Mouse (Mus musculus) kidney, adult 18-20 months (tissue): ENCODE measurements around the gene Acoxl.
"Not testable (repeated sequence)": the region's sequence is repeated elsewhere in the genome, so short reads cannot be mapped to it uniquely, and the experiment has no call there.

ENCODE experiments used
- DNase-seq: peaks from one replicate; pipeline ENCODE4 v3.0.0; 2021

Gene Acoxl

DNA sequence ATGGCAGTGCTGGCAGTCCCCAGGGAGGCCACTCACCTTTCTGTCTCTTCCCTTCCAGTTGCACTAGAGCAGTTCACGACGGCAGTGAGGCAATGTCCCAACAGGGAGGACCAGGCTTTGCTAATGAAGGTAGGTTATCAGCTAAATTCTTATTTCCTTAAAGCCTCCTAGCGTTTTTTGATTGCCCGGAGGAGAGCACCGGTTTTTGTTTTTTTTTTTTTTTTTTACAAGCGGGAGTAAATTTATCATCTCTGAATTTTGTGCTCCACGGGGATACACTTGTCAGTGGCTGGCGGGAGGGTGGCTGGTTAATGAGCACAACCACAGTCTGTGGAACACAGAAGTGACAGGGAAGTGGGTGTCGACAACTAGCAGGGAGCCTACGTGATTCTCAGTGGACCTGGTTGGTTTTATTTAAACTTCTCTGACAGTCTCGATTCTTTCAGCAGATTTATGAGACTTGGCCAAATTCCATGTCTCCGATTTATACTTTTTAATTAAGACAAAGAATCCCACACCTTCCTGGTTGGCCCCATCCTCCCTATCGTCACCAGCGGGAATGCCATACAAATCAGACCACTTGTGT is 247.7 kb downstream of the Acoxl start:
- no peak for DNase-seq

DNA sequence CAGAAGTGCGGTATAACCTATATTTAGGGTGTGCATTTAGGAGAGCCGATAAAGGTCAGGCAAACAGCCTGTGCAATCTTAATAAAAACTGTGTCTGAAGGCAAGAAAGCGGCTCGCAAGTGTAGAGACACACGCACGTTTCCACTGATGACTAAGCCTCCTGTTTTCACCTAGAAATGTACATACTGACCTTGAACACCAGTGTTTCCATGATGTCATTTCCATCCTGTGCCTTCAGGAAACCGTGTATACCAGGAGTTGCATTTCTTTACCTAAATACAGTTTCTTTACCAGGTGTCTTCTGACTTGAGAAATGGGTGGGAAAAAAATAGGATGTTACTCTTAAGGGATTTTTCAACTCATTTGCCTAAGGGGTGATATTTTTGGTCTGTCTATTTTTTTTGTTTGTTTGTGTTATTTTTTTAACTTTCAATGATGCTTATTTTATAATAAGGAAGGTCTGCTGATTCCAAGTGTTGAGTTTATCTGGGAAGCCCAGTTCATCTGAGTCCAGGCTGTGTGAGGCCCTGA is 248.4 kb downstream of the Acoxl start:
- no peak for DNase-seq

DNA sequence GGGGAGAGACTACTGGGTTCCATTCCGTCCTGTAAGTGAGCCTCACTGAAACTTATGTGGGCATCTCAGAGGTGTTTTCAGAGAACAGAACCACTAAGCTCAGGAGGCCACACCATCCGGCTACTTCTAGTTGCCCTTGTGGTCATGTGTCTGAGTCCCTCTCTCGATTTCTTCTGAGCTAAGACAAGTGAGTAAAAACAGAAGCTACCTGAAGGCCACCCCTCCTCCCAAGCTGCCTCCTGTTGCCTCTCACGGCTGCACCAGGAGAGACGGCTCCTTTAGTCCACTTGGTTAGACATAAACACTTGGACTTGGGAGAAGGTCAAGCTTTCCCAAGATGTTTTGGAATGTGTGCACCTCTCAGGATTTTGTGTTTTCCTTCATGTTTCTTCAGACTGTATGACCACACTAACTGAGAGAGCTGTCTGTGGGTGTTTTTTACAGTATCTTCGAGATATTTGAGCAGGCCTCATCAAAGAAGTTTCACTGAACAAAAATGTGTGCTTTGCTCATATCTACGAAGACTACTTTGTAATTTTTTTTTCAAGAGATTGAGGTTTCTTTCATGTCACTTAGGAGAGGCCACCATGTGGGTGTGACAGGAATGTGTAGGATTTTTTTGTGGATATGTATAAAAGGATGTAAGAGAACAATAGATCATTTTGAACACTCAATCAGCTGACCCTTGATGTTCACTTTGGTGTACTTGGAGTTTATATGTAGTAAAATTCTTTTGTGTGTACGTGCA is 249.3 kb downstream of the Acoxl start:
- DNase-seq: no peak

DNA sequence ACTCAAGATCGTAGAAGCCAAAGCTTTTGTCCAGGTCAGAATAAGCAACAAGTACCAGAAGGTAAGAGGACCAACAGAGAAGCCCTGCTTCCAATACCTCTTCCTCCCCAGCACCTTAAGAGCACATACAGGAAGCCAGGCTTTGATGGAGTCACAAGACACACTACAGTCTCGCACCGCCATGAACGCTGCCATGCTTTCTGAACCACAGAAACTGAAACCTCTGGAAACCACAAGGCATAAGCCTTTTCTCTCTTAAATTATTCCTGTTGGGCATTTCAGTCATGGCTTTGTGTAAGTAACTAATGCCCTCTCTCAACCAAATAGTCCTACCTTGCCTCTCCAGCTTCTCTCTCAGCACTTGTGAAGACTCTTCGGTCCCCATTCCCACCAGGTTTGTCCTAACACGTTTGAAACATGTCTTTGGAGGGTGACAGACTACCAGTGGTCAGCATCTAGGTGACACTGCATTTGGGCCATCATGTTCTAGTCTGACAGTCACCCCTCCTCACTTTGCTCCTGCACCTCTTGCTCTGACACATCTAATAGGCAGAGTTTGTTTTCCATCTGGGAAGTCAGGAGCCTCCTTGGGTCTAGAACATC is 251.7 kb downstream of the Acoxl start:
- no peak for DNase-seq

DNA sequence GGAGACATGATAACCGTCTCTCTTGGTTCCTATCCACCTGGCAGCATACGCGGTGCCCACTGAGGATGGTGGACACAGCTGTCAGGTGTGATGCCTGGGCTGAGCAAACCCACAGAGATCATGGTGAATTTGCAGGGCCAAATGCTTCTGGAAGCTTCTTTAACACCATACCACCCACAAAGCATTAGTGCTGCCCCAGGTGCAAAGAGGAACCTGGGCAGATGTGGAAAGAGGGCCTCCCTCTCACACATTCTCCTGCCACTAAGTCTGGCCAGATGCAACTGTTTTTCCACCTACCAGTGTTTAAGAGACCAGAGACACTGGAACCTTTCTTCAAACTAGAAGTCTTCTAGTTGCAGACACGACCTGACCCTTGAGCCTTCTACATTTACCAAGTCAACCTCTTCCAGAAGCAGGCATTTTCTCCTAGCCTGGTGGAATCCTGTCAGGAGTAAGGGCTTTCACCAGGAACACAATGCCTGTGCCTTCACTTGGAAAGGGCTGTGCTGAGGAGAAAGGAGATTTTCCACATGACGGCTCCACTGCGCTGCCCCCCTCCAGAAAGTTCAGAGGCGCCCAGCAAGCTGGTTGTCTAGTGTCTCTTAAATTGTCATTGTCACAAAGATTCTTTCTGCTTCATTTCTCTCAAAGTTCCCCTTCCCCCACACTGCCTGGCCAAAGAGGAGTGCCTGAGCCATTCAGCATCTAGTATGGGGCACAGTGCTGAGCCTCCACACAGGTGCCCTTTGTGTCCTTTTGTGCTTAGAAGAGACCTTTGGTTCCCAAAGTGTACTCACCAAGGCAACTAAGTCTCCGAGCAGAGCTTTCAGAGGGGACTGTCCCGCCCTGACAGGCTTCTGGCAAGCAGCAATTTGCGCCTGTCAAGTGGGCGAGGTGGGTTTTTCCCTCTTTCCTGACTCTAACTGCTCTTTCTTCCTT is 253.0 kb downstream of the Acoxl start:
- DNase-seq: peak; percentile 31

DNA sequence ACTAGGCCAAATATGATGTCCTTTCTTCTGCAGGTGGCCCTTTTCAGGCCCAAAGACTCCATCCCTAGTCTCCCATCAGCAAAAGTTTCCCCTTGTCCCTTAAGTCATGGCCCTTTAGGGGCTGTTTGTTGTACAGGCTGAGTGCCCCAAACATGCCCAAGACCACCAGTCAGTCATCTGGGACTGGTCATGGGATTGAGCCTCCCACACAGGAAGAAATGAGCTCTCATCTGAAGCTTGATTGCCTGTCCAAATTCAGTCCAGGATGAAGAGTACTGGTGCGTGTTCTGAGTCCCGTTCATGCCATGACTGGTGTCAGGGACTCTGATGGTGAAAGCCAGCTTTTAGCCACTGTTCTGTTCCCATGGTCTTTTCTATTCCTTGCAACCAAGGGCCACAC is 253.8 kb downstream of the Acoxl start:
- DNase-seq: no peak

DNA sequence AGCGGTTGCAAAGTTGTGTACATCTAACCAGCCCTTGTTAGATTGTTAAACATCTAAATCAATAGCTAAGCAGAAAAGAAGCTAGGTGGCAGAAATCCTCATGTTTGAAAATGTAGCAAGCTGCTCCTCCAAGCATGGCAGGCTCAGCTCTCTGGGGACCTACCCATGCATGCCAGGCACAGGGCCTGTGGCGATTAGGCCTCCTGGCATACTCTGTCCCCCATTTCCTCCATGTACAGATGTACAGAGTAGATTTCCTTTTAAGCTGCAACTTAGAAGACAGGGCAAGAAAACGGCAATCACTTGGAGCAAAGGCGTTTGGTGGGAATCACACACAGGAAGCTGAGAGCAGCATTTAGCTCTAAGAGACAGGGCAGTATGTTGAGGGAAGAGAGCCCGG is 255.5 kb downstream of the Acoxl start:
- DNase-seq: peak; percentile 16

DNA sequence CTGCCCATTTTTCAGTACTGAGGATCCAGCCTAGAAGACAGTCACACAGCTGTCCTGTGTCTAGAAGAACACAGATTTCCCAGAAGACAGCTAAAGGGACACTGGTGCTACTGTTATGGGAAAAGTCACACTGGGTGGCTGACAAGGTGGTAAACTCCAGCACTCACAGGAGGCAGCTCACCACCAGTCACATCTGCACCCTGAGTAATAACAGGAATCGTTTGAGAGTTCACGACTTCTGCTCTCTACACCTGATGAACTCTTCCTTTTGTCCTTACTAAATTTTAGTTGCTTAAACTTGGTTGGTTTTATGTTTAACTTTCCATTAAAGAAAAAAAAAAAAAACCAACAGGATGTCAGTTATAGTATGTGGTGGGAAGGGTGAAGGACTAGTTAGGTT is 255.9 kb downstream of the Acoxl start:
- no peak for DNase-seq

DNA sequence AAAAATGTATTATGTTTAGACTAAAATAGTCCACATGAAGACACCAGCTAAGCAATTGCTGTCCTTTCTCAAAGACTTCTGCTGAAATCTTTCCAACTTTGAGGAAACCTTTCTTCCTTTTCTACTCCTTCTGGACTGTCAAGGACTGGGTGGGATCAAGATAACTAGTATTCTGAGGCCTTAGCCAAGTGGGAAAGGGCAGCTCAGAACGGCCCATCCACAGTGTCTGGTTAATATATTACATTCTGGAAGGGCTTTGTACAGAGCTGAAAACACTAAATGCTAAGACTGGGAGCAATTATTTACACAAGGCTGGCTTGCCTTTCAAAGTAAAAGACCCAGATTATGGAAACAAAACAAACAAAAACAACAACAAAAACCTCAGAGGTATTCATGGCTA is 256.6 kb downstream of the Acoxl start:
- DNase-seq: peak; percentile 21

DNA sequence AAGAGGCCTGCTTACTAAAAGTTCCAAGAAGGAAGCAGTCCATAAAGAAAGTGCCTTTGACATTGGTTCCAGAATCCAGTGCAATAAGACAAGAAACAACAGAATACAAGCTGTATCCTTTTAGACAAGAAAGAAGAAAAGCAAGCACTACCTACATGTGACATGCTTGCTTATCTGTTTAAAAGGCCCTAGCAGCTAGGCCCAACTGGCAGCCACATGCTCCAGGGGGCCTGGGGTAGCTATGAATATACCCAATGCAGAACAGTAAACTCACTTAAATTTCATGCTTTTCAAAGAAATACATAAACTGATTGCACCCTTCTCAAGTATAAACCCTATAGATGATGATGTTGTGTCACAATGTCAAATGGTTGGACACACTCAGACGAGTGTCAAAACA is 257.4 kb downstream of the Acoxl start:
- no peak for DNase-seq

DNA sequence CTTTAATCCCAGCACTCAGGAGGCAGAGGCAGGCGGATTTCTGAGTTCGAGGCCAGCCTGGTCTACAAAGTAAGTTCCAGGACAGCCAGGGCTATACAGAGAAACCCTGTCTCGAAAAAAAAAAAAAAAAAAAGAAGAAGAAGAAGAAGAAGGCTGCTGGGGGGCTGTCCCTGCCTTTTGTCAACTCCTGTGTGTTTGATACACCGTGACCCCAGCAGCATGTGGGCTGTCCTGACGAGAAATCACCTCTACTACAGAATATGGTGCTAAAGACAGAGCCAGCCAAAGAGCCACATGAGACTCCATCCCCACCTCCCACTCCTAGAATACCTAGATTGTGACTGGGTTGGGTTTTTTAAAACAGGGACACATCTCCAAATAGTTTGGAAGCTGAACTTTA is 259.4 kb downstream of the Acoxl start:
- DNase-seq: not testable (repeated sequence)

DNA sequence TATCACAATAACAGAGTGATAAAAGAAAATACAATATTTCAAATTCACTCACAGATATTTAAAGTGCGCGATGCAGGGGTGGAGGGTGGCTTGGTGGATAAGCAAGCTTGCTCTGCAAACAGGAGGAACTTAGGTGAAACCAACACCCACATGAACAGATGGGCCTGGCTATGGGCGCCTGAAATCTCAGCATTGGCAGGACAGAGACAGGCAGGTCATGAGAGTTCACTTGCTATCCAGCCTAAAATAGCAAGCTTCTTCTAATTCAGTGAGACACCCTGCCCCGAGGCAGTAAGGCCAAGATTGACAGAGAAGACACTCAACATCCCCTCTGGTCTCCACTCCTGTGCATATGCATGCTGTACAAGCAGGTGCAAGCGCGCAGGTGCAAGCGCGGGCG is 263.4 kb downstream of the Acoxl start:
- DNase-seq: no peak

DNA sequence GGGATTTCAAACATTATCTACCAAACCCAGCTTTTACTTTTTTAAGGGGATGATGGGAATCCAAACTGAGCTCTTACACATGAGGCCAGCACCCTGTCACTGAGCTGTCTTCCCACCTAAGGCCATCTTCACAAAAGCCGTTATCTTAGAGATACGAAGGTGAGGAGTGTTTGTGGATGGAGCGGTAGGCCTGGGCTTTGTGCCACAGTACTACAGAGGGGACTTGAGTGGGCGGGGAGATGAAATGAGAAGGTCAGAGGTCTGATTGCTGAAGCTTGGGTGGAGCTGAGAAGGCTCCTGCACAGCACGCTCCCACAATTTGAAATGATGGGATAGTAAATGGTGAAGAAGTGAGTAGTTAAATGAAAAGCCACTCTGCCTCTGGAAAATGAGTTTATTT is 266.1 kb downstream of the Acoxl start:
- DNase-seq: no peak

DNA sequence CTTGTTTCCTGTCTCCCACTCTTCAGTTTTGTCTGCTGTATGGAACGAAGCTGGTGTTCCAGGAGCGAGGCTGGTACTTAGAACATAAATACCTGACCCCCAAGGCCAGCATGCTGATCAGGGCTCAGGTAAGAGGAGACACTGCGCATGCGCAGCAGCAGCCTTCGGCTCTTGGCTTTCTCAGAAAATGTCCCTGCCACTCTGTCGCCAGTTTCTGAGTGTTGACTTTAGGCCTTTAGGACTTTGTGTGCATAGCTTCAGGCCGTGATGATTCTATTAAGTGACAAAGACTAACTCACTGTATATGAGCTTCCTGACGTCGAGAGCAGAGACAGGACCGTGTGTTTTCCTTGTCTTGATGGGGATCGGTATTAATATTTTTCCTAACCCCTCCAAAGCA is 267.0 kb downstream of the Acoxl start:
- no peak for DNase-seq

DNA sequence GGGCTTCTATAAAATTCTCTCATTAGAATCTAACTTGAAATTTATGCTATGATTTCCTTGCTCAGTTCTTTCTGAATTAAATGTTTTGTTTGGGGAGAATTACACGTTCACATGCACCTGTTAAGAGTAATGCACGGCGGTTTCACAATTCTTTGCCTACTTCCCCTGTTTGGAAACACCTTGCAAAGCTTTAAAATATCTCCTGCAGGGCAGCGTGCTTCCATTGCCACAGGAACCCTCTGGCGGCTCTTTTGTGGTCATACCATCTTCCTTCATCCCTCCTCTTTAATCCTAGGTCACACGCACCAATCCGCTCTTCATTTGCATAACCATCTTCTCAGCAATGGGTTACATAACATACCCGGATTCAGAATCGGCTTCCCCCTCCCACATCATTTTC is 272.9 kb downstream of the Acoxl start:
- DNase-seq: no peak

DNA sequence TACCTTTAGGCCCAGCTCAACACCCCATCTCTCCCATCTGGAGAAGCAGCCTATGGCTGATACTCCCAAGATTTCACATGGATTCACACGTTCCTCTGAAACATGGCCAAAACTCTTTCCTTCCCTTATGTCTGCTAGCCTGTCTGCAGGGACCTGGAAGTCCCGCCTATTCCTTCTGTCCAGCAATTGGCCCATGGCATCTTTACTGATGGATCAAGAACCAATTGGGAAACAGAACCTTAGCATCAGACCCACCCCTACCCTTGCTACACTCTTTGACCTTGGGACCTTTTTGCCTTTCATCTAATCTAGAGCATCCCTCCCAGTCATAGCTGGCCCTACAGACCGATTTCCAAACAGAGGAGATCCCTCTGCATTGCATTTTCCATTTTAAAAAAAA is 275.9 kb downstream of the Acoxl start:
- no peak for DNase-seq

DNA sequence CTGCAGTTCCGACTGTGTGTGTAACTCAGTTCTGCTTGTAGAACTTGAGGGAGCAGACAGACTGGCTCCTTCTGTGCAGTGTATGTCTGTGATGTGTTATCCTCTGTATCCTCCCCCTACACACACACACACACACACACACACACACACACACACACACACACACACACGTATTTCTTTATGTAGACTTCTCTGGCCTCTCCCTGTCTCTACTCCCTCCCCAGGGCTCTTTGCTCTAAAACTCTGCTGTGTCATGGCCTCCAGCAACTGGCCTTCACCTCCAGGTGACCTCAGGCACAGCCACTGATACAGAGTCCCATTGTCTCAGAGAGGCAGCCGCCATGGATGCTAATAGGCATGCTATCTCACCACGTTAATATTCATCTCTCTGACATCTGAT is 276.9 kb downstream of the Acoxl start:
- DNase-seq: no peak

DNA sequence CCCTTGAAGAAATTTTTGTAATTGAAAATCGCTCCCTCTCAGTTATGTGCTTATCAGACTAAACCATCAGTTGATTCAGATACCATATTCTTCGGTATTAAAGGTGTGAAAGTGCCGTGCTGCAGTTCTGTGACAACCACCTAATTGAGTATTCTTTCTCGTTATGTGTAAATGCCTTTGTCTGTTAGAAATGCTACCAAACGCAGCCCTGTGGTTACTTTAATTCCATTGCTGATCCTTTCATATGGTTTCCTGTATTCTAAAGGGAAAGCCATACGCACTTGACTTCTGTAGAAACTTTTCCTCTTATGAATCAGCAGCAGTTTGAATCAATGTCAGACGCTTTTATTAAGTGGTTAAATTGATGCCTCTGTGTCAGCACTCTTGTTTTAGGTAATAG is 278.9 kb downstream of the Acoxl start:
- no peak for DNase-seq

DNA sequence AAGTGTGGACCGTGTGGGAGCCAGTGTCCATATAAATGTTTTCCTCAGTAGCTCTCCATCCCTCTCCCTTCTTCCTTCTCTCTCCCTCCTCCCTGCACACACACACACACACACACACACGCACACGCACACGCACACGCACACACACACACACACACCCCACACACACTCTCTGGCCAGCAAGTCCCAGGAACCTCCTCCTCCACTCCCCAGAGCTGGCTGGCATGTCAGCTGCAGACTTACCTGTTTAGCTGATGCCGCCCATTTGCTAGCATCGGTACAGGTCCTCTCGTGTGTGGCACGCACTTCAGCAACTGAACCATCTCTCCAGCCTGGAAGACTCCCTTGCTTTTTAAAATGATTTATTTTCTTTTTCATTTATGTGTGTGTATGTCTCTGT is 280.3 kb downstream of the Acoxl start:
- DNase-seq: no peak

DNA sequence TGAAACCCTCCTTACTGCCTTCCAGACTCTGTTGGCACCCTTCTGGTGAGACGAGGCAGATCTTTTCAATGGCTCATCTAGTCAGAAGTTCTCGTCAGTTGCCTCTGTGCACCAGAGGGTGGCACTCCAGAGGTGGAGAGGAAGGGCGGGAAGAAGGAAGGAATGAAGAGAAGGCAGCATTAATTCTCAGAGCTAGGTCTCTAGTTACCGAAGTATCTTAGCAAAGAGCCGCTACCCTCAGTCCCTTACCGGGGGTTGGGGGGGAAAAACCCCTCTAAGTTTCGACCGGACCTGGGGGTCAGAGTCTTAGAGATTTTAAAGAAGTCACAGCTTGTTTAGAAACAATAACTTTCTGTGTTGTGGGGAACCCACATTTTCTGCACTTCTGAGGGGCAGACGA is 283.8 kb downstream of the Acoxl start:
- peak; percentile 71 for DNase-seq

DNA sequence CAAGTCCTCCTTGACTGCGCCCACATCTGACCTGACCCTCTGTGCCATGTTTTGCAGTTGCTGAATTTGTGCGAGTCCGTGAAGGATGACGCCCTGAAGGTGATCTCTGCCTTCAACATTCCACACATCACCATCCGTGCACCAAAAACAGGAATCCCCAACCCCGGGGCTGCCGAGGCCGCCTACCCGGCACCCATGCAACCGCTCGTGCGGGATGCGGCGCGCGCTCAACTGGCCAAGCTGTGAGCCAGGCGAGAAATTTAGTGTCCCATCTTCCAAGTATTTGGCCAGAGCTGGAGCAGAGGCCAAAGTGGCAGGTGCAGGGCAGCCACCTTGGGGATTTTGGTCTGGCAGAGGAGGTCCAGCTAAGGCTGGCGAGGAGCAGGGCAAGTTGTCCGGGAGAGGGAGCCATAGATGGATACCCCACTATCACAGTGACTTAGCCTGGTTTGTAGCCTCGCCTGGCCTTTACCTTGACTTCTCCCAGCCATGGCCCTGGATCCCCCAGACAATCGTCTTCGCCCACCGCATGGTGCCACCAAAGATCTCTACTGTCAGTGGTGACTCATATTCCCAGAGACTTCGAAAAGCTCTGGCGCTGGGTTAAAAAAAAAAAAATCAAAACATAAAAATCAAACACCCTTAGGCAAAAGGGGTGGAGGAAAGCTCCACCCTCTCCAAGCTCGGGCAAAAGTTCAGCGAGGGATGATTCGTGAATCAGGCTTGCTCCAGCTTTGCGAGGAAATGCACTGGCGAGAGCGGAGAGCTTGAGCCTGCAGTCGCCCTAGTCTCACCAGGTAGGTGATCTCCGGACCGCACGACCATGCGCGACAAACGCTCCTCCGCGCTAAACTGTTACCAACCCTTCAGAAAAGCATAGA is 284.5 kb downstream of the Acoxl start:
- peak; percentile 59 for DNase-seq
